Mouse (Mus musculus): ENCODE measurements around the gene Hist1h2ag.
"Not testable (repeated sequence)": the region's sequence is repeated elsewhere in the genome, so short reads cannot be mapped to it uniquely, and the experiment has no call there.

DNA sequence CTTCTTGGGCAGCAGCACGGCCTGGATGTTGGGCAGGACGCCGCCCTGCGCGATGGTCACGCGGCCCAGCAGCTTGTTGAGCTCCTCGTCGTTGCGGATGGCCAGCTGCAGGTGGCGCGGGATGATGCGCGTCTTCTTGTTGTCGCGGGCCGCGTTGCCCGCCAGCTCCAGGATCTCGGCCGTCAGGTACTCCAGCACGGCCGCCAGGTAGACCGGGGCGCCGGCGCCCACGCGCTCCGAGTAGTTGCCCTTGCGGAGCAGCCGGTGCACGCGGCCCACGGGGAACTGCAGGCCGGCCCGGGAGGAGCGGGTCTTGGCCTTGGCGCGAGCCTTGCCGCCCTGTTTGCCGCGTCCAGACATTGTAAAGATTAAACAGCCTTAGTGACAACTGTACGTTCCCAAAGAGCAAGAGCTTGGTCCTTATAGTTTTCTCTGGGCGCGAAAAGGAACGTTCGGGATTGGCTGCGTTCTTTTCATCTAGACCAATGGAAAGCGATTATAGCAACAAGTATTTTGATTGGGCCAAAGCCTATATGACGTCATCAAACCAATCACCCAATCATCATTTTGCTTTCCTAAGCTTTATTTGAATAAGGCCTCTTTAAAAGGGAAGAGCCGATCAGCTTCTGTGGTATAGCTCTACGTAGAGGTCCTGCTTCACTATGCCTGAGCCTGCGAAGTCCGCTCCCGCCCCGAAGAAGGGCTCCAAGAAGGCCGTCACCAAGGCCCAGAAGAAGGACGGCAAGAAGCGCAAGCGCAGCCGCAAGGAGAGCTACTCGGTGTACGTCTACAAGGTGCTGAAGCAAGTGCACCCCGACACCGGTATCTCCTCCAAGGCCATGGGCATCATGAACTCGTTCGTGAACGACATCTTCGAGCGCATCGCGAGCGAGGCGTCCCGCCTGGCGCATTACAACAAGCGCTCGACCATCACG, at the start of gene Hist1h2ag, which contains the start of gene Hist1h2bj:
- not testable (repeated sequence) for TF ChIP-seq CTCF (conservative IDR thresholded peaks at IDR 0.05; ENCODE audit: low read length); POU5F1 (IDR thresholded peaks at IDR 0.05; ENCODE audit: borderline replicate concordance, low read length); NANOG (IDR thresholded peaks at IDR 0.05; ENCODE audit: borderline replicate concordance, low read length)

Data from E14TG2a.4 (cell line).